Mouse (Mus musculus): ENCODE measurements around the gene Elmo3. TPM values are rescaled to one million over a fixed set of nuclear protein-coding genes. Genes with fewer than 3 reads are reported as not detected.
A peak's percentile ranks its signal among the peaks of the same experiment; 100 is the strongest.

The Elmo3 gene
- total and polyA plus RNA-seq, 3 experiments: 0.70 to 2.8 (median 0.73) TPM

DNA sequence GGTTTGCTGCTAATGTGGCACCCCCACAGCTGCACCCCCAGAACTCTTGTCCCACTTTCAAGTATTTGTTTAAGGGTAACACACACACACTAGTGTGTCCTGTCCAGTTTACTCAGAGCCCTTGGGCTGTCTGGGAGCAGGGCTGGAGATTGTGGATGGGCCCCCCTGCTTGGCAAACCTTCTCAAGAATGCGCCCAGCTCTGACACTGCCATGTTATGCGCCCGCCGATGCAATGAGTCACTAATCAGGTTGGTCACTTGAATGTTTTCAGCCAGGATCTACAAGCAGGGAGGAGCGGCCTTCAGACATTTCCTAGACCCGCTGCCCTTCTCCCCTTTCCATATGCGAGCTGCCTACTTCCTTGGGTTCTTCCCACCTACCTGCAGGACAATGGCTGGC is 12.9 kb upstream of the Elmo3 start:
- Histone ChIP-seq H3K79me2 (replicated peaks; ENCODE audit: control insufficient read depth, insufficient read depth, low read length) (no peaks in the 10 kb centered on the region), H3K9ac (ENCODE audit: low read depth, low read length) (no peak overlapping the region), H3K4me1 (ENCODE audit: control insufficient read depth, insufficient read depth, low read length) (peaks cover 11% of the 10 kb centered on the region), H3K27ac (no peak overlapping the region), H3K27me3 (ENCODE audit: control insufficient read depth, insufficient read depth, low read length) (no peaks in the 10 kb centered on the region), H3K36me3 (ENCODE audit: control insufficient read depth, insufficient read depth, low read length) (no peaks in the 10 kb centered on the region), H3K4me3 (no peak overlapping the region)
- no peak for TF ChIP-seq EP300 (IDR thresholded peaks at IDR 0.05; ENCODE audit: insufficient read depth, low read depth, low read length)
- no peak for TF ChIP-seq CTCF (IDR thresholded peaks at IDR 0.05)
- TF ChIP-seq POLR2A (IDR thresholded peaks at IDR 0.05; ENCODE audit: insufficient read depth, low read depth, low read length): no peak
- WGBS: 73% methylated on average over 7 of the region's 7 CpGs
- DNase-seq: no peak
- intact Hi-C loops (cut with DNase I): loop anchor here (5.0 to 10.0 kb wide), 2 partner anchors 170 to 638 kb away; no protein-coding TSS in a partner anchor

DNA sequence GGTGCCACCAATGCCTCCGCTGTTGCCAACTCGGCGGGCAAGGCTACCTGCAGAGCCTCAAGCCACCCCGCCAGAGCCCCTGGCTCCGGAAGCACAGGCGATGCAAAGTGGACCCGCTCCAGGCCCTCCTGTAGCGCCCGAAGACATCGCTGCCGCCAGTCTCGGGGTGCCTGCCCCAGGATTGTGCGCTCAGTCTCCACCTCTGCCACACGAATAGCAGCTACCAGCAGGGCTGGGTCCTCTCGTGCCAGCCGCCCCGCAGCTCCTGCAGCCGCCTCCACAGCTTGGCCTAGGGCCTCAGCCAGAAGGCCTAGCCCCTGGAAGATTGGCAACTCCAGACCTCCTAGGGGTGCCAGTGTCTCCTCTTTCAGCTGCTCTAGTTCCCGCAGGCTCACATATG is 12.0 kb upstream of the Elmo3 start:
- Histone ChIP-seq H3K27ac (no peak overlapping the region), H3K36me3 (ENCODE audit: control insufficient read depth, insufficient read depth, low read length) (no peaks in the 10 kb centered on the region), H3K9ac (ENCODE audit: low read depth, low read length) (no peak overlapping the region), H3K27me3 (ENCODE audit: control insufficient read depth, insufficient read depth, low read length) (no peaks in the 10 kb centered on the region), H3K4me3 (no peak overlapping the region), H3K4me1 (ENCODE audit: control insufficient read depth, insufficient read depth, low read length) (peaks cover 13% of the 10 kb centered on the region), H3K79me2 (replicated peaks; ENCODE audit: control insufficient read depth, insufficient read depth, low read length) (no peaks in the 10 kb centered on the region)
- 79% methylated on average over 19 of the region's 19 CpGs for whole genome bisulfite sequencing
- DNase-seq: no peak
- TF ChIP-seq POLR2A (IDR thresholded peaks at IDR 0.05; ENCODE audit: insufficient read depth, low read depth, low read length) (no peak), EP300 (IDR thresholded peaks at IDR 0.05; ENCODE audit: insufficient read depth, low read depth, low read length) (no peak), CTCF (IDR thresholded peaks at IDR 0.05) (no peak)
- intact Hi-C loops (cut with DNase I): loop anchor here (5.0 to 10.0 kb wide), 2 partner anchors 171 to 639 kb away; no protein-coding TSS in a partner anchor

DNA sequence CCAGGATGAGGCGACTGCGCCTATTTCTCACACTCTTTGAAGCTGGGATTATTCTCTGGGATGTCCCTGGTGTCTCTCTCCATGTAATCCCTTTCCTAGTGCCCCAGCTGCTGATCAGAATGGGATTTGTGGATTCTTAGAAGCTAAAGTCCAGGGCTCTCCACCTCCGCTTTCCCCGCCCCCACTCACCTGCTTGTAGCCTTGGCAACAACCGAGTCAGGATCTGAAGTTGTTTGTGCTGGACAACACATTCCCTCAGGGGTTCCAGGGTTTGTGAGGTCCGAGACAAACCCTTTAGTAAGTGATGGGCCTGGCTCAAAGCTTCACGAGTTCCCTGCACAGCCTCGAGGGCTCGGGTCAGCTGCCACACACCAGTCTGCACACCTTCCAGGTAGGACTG is 10.6 kb upstream of the Elmo3 start:
- Histone ChIP-seq H3K79me2 (replicated peaks; ENCODE audit: control insufficient read depth, insufficient read depth, low read length) (no peaks in the 10 kb centered on the region), H3K4me3 (peak overlapping the region; percentile 34), H3K27me3 (ENCODE audit: control insufficient read depth, insufficient read depth, low read length) (no peaks in the 10 kb centered on the region), H3K36me3 (ENCODE audit: control insufficient read depth, insufficient read depth, low read length) (peaks cover 4% of the 10 kb centered on the region), H3K4me1 (ENCODE audit: control insufficient read depth, insufficient read depth, low read length) (peaks cover 10% of the 10 kb centered on the region), H3K9ac (ENCODE audit: low read depth, low read length) (peak overlapping the region; percentile 51), H3K27ac (peak overlapping the region; percentile 88)
- TF ChIP-seq POLR2A (IDR thresholded peaks at IDR 0.05; ENCODE audit: insufficient read depth, low read depth, low read length) (no peak), EP300 (IDR thresholded peaks at IDR 0.05; ENCODE audit: insufficient read depth, low read depth, low read length) (no peak), CTCF (IDR thresholded peaks at IDR 0.05) (no peak)
- intact Hi-C loops (cut with DNase I): loop anchor here (5.0 to 10.0 kb wide), 2 partner anchors 172 to 640 kb away; no protein-coding TSS in a partner anchor
- WGBS: 59% methylated on average over 9 of the region's 9 CpGs
- no peak for DNase-seq

DNA sequence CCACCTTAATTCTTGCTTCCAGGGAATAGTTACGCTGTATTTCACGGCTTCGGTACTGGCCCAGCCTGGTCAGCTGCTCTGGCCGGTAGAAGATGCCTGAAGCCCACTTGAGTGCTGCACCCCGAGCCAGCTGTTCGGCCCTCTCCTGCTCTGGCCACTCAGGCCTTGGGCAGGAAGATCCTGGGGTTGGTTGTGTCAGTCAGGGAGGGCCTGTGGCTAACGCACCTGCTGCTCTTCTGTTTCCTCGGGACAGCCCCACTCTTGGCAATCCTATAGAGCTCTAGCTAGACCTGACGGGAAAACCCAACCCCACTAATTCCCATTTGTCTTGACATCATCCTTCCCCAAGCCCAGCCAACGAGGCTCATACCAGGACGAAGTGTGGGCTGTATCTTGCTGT is 10.1 kb upstream of the Elmo3 start:
- DNase-seq: no peak
- no peak for TF ChIP-seq CTCF (IDR thresholded peaks at IDR 0.05)
- TF ChIP-seq EP300 (IDR thresholded peaks at IDR 0.05; ENCODE audit: insufficient read depth, low read depth, low read length): no peak
- no peak for TF ChIP-seq POLR2A (IDR thresholded peaks at IDR 0.05; ENCODE audit: insufficient read depth, low read depth, low read length)
- intact Hi-C loops (cut with DNase I): loop anchor here (10.0 kb wide), 1 partner anchor 640 kb away; no protein-coding TSS in a partner anchor

DNA sequence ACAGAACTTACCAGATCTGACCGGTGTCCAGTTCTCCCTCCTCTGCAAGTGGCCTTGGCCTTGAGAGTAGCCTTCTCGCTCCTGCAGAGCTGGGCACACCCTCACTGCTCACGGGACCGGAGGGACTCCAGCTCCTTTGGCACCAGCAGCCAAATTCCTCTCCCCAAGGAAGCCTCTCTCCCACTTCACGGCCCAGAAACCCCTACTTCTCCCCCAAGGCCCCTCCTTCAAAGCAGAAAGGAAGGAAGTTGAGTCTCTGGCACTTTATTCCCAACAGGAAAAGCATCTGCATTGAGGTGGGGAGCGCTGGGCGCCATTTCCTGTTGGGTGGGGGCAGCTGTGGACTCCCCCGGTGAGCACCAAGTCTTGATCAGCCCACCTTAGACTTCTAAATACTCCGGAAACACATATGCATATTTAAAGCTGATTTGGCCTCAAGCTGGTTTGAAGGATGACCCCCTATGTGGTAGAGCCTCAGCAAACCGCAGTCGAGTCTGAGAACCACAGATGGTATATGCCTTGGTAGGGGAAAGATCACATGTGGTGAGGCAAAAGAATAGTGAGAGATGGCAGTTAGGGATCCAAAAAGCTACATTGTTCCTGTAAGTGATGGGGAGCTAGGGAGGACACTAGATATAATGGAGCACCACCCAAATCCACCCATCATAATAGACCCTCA is 9.4 kb upstream of the Elmo3 start, which contains the start of gene Exoc3l:
TSS of gene Exoc3l (minus strand) at position 207 of the 679 bp plus-strand sequence.
- H3K79me2 ChIP-seq (replicated peaks; ENCODE audit: control insufficient read depth, insufficient read depth, low read length): no peaks in the 10 kb centered on the region
- WGBS: 29% methylated on average over 11 of the region's 11 CpGs
- H3K27me3 ChIP-seq (ENCODE audit: control insufficient read depth, insufficient read depth, low read length): no peaks in the 10 kb centered on the region
- peak within 1 kb of the TSS; percentile 51 for H3K9ac ChIP-seq (ENCODE audit: low read depth, low read length)
- intact Hi-C loops (cut with DNase I): loop anchor here (10.0 kb wide), 1 partner anchor 641 kb away; no protein-coding TSS in a partner anchor
- peak within 1 kb of the TSS; percentile 88 for H3K27ac ChIP-seq
- peak within 1 kb of the TSS; percentile 99 for H3K4me3 ChIP-seq
- no peak for TF ChIP-seq CTCF (IDR thresholded peaks at IDR 0.05)
- TF ChIP-seq EP300 (IDR thresholded peaks at IDR 0.05; ENCODE audit: insufficient read depth, low read depth, low read length): no peak
- TF ChIP-seq POLR2A (IDR thresholded peaks at IDR 0.05; ENCODE audit: insufficient read depth, low read depth, low read length): 0 out of 2 replicates have a peak, but pooled peaks have one; percentile 31
- peaks cover 4% of the 10 kb centered on the region for H3K36me3 ChIP-seq (ENCODE audit: control insufficient read depth, insufficient read depth, low read length)
- peak in 1 of 2 experiments; percentile 42 for DNase-seq
- peaks cover 3% of the 10 kb centered on the region for H3K4me1 ChIP-seq (ENCODE audit: control insufficient read depth, insufficient read depth, low read length)

More for the DNA sequence above, 10.1 kb upstream of the Elmo3 start:
- Histone ChIP-seq H3K4me1 (ENCODE audit: control insufficient read depth, insufficient read depth, low read length) (peaks cover 6% of the 10 kb centered on the region), H3K4me3 (peak overlapping the region; percentile 34), H3K36me3 (ENCODE audit: control insufficient read depth, insufficient read depth, low read length) (peaks cover 4% of the 10 kb centered on the region), H3K79me2 (replicated peaks; ENCODE audit: control insufficient read depth, insufficient read depth, low read length) (no peaks in the 10 kb centered on the region), H3K27me3 (ENCODE audit: control insufficient read depth, insufficient read depth, low read length) (no peaks in the 10 kb centered on the region), H3K9ac (ENCODE audit: low read depth, low read length) (peak overlapping the region; percentile 51), H3K27ac (peak overlapping the region; percentile 88)
- 40% methylated on average over 11 of the region's 11 CpGs for WGBS
